Mouse (Mus musculus): ENCODE results near the gene Ctnnd2. TPM values are rescaled to one million over a fixed set of nuclear protein-coding genes. Genes with fewer than 3 reads are reported as not detected.

Gene Ctnnd2
- polyA plus RNA-seq, 1 experiment from 2014 or later = 0.16 TPM

DNA sequence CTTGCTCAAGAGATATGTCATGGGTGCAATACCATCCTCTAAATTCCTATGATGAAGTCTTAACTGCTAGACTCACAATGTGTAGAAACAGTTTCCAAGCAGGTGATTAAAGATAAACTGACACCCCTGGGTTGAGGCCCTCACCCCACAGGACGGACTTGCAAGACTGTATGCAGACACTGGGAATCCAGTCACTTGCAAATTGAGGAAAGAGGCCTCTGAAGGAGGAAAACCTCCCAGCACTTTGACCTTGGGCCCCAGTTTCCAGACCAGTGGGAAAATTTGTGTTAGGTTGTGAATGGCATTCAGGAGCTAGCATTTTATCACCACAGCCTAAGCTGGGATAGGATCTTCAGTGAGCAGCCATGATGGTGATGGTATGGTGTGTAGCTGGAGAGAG is 521.9 kb downstream of the Ctnnd2 start:
- WGBS (ENCODE audit: insufficient replicate concordance) = 39% methylated on average over 1 of the region's 1 CpGs
- Histone ChIP-seq H3K9ac (no peak overlapping the region), H3K27ac (replicated peaks) (no peak overlapping the region), H3K27me3 (no peaks in the 10 kb centered on the region), H3K36me3 (replicated peaks) (no peaks in the 10 kb centered on the region), H3K4me1 (replicated peaks) (no peaks in the 10 kb centered on the region), H3K4me2 (no peak overlapping the region), H3K9me3 (replicated peaks) (no peaks in the 10 kb centered on the region), H3K4me3 (replicated peaks) (no peak overlapping the region)
- ATAC-seq (ENCODE audit: insufficient read depth) = no peak

DNA sequence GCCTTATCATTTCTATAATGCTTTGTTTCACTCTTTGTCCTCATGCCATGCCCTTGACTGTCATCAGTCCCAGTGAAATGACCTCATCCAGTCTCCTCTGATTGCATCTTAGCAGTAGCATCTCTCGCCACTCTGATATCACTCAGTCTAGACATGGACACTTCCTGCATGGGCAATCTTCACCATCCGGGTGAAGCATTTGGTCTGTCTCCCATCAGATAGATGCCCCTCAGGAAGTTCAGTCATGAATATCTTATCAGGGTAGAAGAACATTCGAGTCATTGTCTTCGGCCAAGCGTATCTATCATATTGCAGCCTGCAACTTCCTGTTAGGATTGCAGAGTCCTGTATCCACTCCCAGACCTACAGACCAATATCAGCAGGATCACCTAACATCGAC is 523.5 kb downstream of the Ctnnd2 start:
- H3K27me3 ChIP-seq = no peaks in the 10 kb centered on the region
- H3K9ac ChIP-seq = no peak overlapping the region
- no peak overlapping the region for H3K4me3 ChIP-seq (replicated peaks)
- no peaks in the 10 kb centered on the region for H3K9me3 ChIP-seq (replicated peaks)
- no peak overlapping the region for H3K27ac ChIP-seq (replicated peaks)
- WGBS (ENCODE audit: insufficient replicate concordance) = 45% methylated on average over 6 of the region's 6 CpGs
- no peak overlapping the region for H3K4me2 ChIP-seq
- no peaks in the 10 kb centered on the region for H3K4me1 ChIP-seq (replicated peaks)
- H3K36me3 ChIP-seq (replicated peaks) = no peaks in the 10 kb centered on the region
- ATAC-seq (ENCODE audit: insufficient read depth) = no peak

DNA sequence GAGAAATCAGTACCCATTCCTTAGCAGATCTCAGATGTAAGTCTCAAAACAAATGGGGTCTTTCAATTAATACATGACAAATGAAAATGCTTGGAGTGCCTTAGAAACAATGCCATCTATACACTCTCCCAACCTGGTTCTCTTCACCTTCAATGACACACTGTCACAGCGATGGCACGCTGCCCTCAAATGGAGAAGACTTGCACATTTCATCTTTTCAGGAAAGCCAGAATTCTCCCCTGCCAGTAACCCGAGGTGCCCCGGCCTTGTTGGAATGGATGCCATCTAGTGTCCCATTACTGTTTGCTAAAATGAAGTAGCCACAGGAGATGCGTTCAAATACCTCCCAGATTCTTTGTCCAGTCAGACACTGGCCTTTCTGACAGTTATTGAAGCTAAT is 525.0 kb downstream of the Ctnnd2 start:
- no peak overlapping the region for H3K4me2 ChIP-seq
- no peaks in the 10 kb centered on the region for H3K4me1 ChIP-seq (replicated peaks)
- WGBS (ENCODE audit: insufficient replicate concordance) = 57% methylated on average over 5 of the region's 5 CpGs
- H3K36me3 ChIP-seq (replicated peaks) = no peaks in the 10 kb centered on the region
- H3K27me3 ChIP-seq = no peaks in the 10 kb centered on the region
- no peak overlapping the region for H3K4me3 ChIP-seq (replicated peaks)
- no peaks in the 10 kb centered on the region for H3K9me3 ChIP-seq (replicated peaks)
- H3K27ac ChIP-seq (replicated peaks) = no peak overlapping the region
- ATAC-seq (ENCODE audit: insufficient read depth) = no peak
- no peak overlapping the region for H3K9ac ChIP-seq

DNA sequence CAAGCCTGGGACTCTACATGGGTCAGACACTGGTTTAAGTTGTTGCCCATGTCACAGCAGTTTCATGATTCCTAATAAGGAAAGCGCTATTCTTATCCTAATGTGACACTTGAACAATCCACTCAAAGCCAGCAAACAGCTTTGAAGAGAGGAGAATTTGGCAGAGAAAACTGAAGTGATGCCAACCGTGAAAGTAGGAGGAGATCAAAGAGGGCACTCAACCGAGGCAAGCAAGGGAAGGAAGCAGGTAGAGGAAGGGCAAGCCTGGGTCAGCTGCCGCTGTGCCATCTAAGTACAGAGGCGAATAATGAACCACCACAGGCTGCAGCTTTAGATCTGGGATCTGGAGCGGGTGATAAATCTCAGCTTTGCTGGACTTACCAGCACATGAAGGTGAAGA is 528.4 kb downstream of the Ctnnd2 start:
- no peak for ATAC-seq (ENCODE audit: insufficient read depth)
- H3K27ac ChIP-seq (replicated peaks) = no peak overlapping the region
- WGBS (ENCODE audit: insufficient replicate concordance) = 64% methylated on average over 6 of the region's 6 CpGs

DNA sequence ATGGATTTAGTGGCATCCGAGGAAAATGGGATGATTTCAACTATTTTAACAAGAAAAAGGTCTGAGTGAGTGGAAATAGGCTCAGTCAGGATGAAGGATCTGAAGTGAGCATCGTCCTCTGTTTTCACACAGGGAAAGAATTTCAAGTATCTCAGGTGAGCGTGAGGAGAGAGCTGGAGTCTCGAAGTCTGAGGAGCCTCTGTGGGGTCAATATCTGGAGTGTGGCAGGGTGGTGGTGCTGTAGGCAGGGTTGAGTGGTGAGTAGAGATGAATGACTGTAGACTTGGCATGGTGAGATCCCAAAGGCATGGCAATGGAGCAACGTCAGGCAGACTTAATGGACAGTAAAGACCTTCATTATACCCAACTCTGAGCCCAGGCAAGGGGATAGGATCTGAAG is 529.2 kb downstream of the Ctnnd2 start:
- WGBS (ENCODE audit: insufficient replicate concordance) = 61% methylated on average over 5 of the region's 5 CpGs

More for the DNA sequence above, 528.4 kb downstream of the Ctnnd2 start:
- Histone ChIP-seq H3K9ac (no peak overlapping the region), H3K4me1 (replicated peaks) (no peaks in the 10 kb centered on the region), H3K9me3 (replicated peaks) (no peaks in the 10 kb centered on the region), H3K36me3 (replicated peaks) (no peaks in the 10 kb centered on the region), H3K4me3 (replicated peaks) (no peak overlapping the region), H3K27me3 (no peaks in the 10 kb centered on the region), H3K4me2 (no peak overlapping the region)

DNA sequence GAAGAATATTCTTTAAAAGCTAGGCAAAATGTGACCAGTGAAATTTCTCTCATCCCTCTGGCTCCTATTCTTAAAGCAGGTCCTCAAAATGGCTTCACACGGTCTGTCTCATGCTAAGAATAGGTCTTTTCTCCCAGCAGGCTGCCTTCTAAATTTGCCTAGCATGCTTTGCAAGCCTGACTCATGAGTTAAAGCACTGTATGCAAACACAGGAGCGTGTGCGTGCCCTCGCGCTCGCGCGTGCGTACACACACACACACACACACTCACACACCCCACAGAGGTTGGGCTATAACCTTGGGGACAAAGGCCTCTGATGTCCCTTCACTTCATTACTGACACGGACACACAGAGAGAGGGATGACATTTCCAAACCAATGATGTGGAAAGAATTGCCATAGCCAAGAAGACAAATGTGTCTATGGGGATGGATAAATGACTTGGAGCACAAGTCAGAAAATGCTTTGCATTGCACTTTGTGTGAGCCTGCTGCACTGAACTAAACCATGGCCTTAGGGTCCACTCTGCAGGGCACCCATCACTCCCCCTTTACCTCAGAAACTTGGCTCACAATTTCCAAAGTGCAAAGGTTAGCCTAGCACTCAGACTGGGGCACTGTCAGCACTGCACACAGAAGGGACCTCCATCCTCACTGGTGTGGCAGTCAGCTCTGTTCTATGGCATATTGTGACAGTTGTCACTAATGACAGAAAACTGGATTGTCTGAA is 536.8 kb downstream of the Ctnnd2 start:
- no peak overlapping the region for H3K27ac ChIP-seq (replicated peaks)
- no peak overlapping the region for H3K4me3 ChIP-seq (replicated peaks)
- no peaks in the 10 kb centered on the region for H3K4me1 ChIP-seq (replicated peaks)
- no peak overlapping the region for H3K4me2 ChIP-seq
- H3K36me3 ChIP-seq (replicated peaks) = no peaks in the 10 kb centered on the region
- no peak for ATAC-seq (ENCODE audit: insufficient read depth)
- no peaks in the 10 kb centered on the region for H3K9me3 ChIP-seq (replicated peaks)
- H3K27me3 ChIP-seq = no peaks in the 10 kb centered on the region
- no peak overlapping the region for H3K9ac ChIP-seq
- WGBS (ENCODE audit: insufficient replicate concordance) = 77% methylated on average over 10 of the region's 10 CpGs

More for the DNA sequence above, 529.2 kb downstream of the Ctnnd2 start:
- no peaks in the 10 kb centered on the region for H3K27me3 ChIP-seq
- no peaks in the 10 kb centered on the region for H3K9me3 ChIP-seq (replicated peaks)
- no peak overlapping the region for H3K4me2 ChIP-seq
- no peak overlapping the region for H3K4me3 ChIP-seq (replicated peaks)
- H3K4me1 ChIP-seq (replicated peaks) = no peaks in the 10 kb centered on the region
- no peak for ATAC-seq (ENCODE audit: insufficient read depth)
- no peak overlapping the region for H3K27ac ChIP-seq (replicated peaks)
- no peaks in the 10 kb centered on the region for H3K36me3 ChIP-seq (replicated peaks)
- H3K9ac ChIP-seq = no peak overlapping the region

DNA sequence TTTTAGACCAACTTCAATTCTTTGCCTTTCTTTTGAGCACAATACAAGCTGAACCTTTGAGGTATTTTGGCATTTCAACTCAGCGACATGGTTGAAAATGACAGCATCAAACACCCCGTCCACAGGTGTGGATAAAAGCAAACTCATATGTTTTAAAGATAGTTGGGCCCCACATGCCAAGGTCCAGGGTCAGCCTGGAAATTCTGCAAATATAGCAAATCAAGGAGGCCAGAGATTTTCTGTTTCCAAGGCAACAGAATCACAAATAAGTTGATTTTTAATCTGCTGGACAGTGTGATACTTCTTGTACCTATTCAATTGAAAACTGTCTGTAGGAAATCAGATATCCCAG is 537.3 kb downstream of the Ctnnd2 start:
- H3K4me3 ChIP-seq (replicated peaks) = no peak overlapping the region
- no peak overlapping the region for H3K27ac ChIP-seq (replicated peaks)
- WGBS (ENCODE audit: insufficient replicate concordance) = 61% methylated on average over 2 of the region's 2 CpGs
- no peak overlapping the region for H3K4me2 ChIP-seq
- no peaks in the 10 kb centered on the region for H3K9me3 ChIP-seq (replicated peaks)
- no peaks in the 10 kb centered on the region for H3K4me1 ChIP-seq (replicated peaks)
- no peaks in the 10 kb centered on the region for H3K27me3 ChIP-seq
- ATAC-seq (ENCODE audit: insufficient read depth) = no peak
- H3K36me3 ChIP-seq (replicated peaks) = no peaks in the 10 kb centered on the region
- H3K9ac ChIP-seq = no peak overlapping the region

DNA sequence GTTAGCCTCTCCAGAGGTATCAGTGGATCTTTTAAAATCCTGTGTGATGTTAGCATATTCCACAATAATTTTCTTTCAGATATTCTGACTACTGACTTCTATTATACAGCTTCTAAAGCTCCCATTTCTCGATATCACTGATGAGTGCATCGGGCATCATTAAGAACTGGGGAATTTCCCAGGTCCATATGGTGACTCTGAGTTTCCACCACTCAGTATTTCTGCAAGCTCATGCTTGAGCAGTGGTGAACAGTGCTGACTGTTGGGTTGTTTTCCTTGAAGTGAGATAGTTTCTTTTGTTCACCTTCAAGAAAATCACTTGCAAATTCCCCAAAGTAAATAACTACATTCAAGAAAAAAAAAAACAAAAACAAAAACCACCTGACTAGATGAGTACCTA is 542.4 kb downstream of the Ctnnd2 start:
- no peak overlapping the region for H3K9ac ChIP-seq
- no peak overlapping the region for H3K27ac ChIP-seq (replicated peaks)
- no peaks in the 10 kb centered on the region for H3K36me3 ChIP-seq (replicated peaks)
- no peaks in the 10 kb centered on the region for H3K9me3 ChIP-seq (replicated peaks)
- no peaks in the 10 kb centered on the region for H3K27me3 ChIP-seq
- no peak overlapping the region for H3K4me2 ChIP-seq
- 64% methylated on average over 2 of the region's 2 CpGs for WGBS (ENCODE audit: insufficient replicate concordance)
- no peak for ATAC-seq (ENCODE audit: insufficient read depth)
- no peak overlapping the region for H3K4me3 ChIP-seq (replicated peaks)
- H3K4me1 ChIP-seq (replicated peaks) = no peaks in the 10 kb centered on the region

DNA sequence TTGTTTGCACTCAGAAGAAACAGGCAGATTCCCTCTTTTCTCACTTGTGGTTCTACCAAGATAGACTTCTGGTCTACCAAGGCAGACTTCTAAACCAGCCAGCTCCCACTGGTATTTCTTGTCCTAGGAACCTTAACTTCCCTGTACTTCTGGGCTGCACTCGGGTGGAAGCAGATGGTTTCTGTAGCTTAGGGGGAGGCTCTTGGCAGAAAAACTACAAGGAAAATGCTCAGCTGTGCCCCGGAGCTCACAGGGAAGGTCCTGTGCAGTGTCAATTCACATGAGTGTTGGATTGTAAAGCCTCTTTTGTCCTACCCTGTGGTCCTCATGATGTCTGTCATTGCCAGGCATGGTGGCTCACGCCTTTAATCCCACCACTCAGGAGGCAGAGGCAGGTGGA is 546.4 kb downstream of the Ctnnd2 start:
- Histone ChIP-seq H3K9me3 (replicated peaks) (no peaks in the 10 kb centered on the region), H3K4me3 (replicated peaks) (no peak overlapping the region), H3K27ac (replicated peaks) (no peak overlapping the region), H3K9ac (no peak overlapping the region), H3K4me2 (no peak overlapping the region), H3K4me1 (replicated peaks) (no peaks in the 10 kb centered on the region), H3K27me3 (no peaks in the 10 kb centered on the region), H3K36me3 (replicated peaks) (no peaks in the 10 kb centered on the region)
- whole genome bisulfite sequencing (ENCODE audit: insufficient replicate concordance) = 61% methylated on average over 3 of the region's 3 CpGs
- ATAC-seq (ENCODE audit: insufficient read depth) = no peak

DNA sequence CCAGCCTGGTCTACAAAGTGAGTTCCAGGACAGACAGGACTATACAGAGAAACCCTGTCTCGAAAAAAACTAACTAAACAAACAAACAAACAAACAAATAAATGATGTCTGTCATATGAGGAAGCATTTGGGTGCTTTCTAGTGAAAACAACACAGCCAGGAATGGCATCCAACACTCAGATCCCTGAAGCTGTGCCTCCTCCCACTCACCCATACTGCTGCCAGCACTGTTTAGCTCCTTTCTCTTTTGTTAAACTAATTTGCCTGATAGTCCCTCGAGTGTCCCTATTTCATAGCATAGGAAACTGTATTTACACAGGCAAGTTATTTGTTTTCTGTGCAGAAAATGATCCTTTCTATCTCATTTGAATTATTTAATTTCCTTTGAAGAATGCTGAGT is 546.8 kb downstream of the Ctnnd2 start:
- Histone ChIP-seq H3K4me1 (replicated peaks) (no peaks in the 10 kb centered on the region), H3K36me3 (replicated peaks) (no peaks in the 10 kb centered on the region), H3K4me3 (replicated peaks) (no peak overlapping the region), H3K27ac (replicated peaks) (no peak overlapping the region), H3K4me2 (no peak overlapping the region), H3K9ac (no peak overlapping the region), H3K27me3 (no peaks in the 10 kb centered on the region), H3K9me3 (replicated peaks) (no peaks in the 10 kb centered on the region)
- ATAC-seq (ENCODE audit: insufficient read depth) = no peak
- 30% methylated on average over 2 of the region's 2 CpGs for WGBS (ENCODE audit: insufficient replicate concordance)

DNA sequence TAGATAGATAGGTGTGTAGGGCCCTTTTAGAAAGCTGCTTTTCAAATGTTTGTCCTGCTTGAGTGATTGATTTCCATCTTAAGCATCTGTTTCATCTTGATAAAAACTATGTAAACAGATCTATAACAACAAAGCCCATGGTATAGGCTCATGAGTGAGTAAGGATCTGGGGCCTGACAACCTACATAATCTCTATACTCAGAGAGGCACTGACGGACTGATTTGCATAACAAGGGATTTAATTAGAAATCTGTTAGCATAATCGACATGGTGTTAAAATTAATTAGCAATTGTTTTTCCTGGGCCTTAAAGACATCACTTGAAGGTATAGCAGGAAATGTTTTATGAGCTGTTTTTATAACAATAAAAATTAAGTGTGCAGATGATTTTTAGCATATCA is 548.7 kb downstream of the Ctnnd2 start:
- Histone ChIP-seq H3K9ac (no peak overlapping the region), H3K4me2 (no peak overlapping the region), H3K9me3 (replicated peaks) (no peaks in the 10 kb centered on the region), H3K4me1 (replicated peaks) (no peaks in the 10 kb centered on the region), H3K27me3 (no peaks in the 10 kb centered on the region), H3K4me3 (replicated peaks) (no peak overlapping the region), H3K36me3 (replicated peaks) (no peaks in the 10 kb centered on the region), H3K27ac (replicated peaks) (no peak overlapping the region)
- 52% methylated on average over 2 of the region's 2 CpGs for WGBS (ENCODE audit: insufficient replicate concordance)
- ATAC-seq (ENCODE audit: insufficient read depth) = no peak

DNA sequence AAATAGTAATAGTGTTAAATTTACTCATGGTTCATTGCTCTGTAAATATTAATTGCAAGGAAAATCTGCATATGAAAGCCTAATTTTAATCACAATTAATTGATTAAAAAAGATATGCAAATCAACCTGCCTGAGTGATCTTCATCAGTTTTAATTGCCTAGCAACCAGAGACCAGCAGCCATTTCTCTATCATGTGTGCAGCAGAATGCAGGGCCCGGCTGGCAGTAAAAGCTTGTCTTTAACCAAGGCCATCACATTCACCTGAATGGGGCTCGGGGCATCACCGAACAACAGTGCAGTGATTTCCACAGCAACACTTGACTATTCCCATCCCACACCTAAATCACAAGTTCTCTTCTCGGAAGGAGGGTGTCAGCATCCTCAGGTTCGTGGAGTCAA is 553.7 kb downstream of the Ctnnd2 start:
- Histone ChIP-seq H3K4me2 (no peak overlapping the region), H3K4me3 (replicated peaks) (no peak overlapping the region), H3K27me3 (no peaks in the 10 kb centered on the region), H3K4me1 (replicated peaks) (no peaks in the 10 kb centered on the region), H3K36me3 (replicated peaks) (no peaks in the 10 kb centered on the region), H3K9ac (no peak overlapping the region), H3K9me3 (replicated peaks) (no peaks in the 10 kb centered on the region), H3K27ac (replicated peaks) (no peak overlapping the region)
- ATAC-seq (ENCODE audit: insufficient read depth) = no peak
- WGBS (ENCODE audit: insufficient replicate concordance) = 70% methylated on average over 5 of the region's 5 CpGs
